Mouse (Mus musculus): ENCODE measurements at regions not wholly inside any gene's neighbourhood (a gene's known extent, or its start where the extent isn't known, plus 50 kb on each side); places are given as distances from the start of the nearest gene placed in this dataset.
"Not testable (repeated sequence)": the region's sequence is repeated elsewhere in the genome, so short reads cannot be mapped to it uniquely, and the experiment has no call there.

DNA sequence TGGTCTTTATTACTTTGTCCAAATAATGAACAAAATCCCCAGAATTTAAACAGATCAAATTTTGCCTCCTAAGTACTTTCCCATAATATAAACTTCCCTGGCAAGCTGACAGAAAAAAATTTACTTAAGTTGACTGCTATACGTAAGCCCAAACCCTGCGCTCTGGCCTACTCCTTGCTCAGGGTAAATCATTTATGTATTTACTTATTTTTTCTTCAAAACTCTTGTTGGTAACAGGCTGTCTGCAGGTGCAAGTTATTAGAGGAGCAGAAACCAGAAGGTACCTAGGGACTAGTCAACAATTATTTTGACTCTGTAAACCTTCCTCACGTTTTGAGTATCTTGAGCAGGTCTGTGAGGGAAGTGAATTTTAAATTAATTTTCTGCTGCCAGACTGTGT is 2615.7 kb downstream of the Poteg start:
- ATAC-seq: no peak
- Histone ChIP-seq H3K27me3 (no peaks in the 10 kb centered on the region), H3K4me3 (replicated peaks) (no peak overlapping the region), H3K9ac (replicated peaks) (no peak overlapping the region), H3K4me1 (replicated peaks) (no peaks in the 10 kb centered on the region), H3K9me3 (no peaks in the 10 kb centered on the region), H3K4me2 (replicated peaks) (no peak overlapping the region), H3K36me3 (no peaks in the 10 kb centered on the region), H3K27ac (no peak overlapping the region)
- WGBS: 86% methylated on average over 3 of the region's 3 CpGs

DNA sequence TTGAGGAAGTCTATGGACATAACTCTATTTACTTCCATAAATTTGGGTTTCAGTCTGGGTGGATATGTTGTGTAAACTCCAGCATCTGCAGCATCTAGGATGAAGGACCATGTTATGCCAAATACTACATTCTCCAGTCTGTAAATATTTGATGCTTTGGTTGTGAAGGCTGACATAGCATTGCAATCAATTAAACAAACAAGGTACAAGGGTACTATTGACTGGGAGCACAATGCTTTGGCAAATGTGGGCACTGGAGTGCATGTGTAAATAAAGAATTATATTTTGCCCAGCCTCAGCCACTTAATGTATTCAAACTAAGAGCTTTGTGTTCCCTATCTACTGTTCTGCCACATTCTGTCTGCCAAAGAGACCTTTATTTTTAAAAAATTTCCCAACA is 2630.3 kb downstream of the Poteg start:
- Histone ChIP-seq H3K9ac (replicated peaks) (no peak overlapping the region), H3K27me3 (no peaks in the 10 kb centered on the region), H3K4me2 (replicated peaks) (no peak overlapping the region), H3K36me3 (no peaks in the 10 kb centered on the region), H3K9me3 (no peaks in the 10 kb centered on the region), H3K27ac (no peak overlapping the region), H3K4me1 (replicated peaks) (no peaks in the 10 kb centered on the region), H3K4me3 (replicated peaks) (no peak overlapping the region)
- ATAC-seq: no peak

DNA sequence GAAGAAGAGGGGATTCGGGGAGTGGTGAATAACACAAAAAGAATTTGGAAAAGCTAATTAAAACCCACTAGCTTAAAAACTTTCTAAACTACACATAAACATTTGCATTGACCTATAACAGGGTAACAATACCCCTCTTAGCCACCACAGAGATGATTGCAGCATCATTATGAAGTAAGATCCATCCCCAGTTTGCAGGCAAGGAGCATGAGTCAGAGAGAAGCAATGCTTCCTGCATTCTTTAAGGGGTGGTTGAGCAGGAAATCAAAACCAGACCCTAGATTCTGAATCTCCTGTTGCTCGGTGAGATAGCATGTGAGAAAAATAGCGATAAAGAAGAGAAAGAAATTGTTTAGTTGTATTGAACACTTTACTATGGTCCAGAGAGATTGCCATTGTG is 2680.3 kb downstream of the Poteg start:
- no peaks in the 10 kb centered on the region for H3K9me3 ChIP-seq
- no peaks in the 10 kb centered on the region for H3K36me3 ChIP-seq
- ATAC-seq: no peak
- no peaks in the 10 kb centered on the region for H3K27me3 ChIP-seq
- WGBS: 86% methylated on average over 3 of the region's 3 CpGs
- no peaks in the 10 kb centered on the region for H3K4me1 ChIP-seq (replicated peaks)
- H3K4me2 ChIP-seq (replicated peaks): no peak overlapping the region
- H3K4me3 ChIP-seq (replicated peaks): no peak overlapping the region
- H3K27ac ChIP-seq: no peak overlapping the region
- no peak overlapping the region for H3K9ac ChIP-seq (replicated peaks)

DNA sequence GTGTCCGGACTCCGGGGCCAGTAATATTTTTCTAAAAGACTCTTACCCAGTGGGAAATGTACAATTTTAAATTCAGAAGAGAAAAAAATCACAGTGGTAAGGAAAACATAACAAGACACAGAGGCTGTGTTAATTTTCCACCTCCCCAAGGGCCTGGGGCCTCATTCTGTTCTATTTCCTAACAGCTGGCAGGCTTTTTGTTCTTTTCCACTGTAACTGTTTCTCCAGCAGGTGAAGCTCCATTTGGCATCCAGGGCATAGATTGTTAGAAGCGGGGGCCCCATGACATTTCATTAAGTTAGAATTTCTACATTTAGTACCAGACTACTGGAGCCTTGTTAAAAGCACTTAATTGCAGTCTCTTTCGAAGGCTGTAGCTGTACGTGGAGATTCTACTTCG is 2687.5 kb downstream of the Poteg start:
- H3K36me3 ChIP-seq: no peaks in the 10 kb centered on the region
- no peaks in the 10 kb centered on the region for H3K27me3 ChIP-seq
- H3K9me3 ChIP-seq: no peaks in the 10 kb centered on the region
- H3K4me2 ChIP-seq (replicated peaks): no peak overlapping the region
- WGBS: 71% methylated on average over 6 of the region's 6 CpGs
- H3K4me1 ChIP-seq (replicated peaks): 0 out of 2 replicates have a peak, but pooled peaks cover 3% of the 10 kb centered on the region
- H3K4me3 ChIP-seq (replicated peaks): no peak overlapping the region
- no peak overlapping the region for H3K9ac ChIP-seq (replicated peaks)
- no peak overlapping the region; the same call in 1 of the 2 replicates for H3K27ac ChIP-seq
- ATAC-seq: no peak

DNA sequence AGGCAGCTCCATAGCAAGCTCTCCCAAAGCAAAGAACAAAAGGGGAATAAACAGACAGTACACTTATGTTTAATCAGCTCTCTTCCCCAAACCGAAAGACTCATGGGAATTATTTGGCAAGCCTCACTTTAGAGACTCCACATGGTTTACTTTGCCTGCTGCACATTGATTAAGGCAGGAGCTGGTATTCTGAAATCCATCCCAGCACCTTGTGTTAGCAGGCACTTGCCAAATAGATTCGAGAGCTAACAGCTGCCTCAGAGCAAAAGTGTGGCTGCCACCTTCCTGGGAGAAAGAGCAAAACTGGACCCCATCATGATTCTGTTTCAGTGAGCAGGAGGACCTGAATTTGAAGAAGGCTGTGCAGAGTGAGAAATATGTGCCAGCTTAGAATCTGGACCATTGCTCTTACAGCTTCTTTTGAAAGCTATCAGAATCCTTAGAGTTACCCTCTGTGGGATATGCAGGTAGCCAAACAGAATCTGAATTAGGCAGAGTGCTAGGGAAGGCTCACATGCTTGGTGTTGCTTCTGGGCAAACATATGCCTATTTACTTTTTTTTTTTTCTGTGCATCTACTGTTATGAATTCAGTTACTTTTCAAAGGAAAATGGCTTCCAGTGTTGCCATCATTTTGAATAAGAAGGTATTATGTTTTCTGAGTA is 2703.8 kb downstream of the Poteg start:
- no peaks in the 10 kb centered on the region for H3K9me3 ChIP-seq

DNA sequence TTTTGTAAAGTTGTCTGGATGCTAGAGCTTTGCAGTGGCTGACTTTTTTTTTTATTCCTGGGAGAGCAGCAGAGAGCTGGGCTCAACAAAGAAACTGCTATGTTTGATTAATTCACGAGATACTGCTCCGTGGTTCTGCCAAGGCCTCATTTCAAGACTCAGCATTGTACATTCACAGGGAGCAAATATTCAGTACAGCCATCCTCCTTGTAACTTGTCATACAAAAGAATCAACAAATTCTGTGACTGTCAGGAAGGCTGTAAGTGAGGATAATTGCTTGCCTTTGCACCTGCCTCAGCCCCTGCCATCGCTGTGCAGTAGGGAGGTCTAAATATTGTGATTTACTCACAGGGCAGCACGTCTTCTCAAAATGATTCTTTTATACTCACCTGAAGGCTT is 2705.5 kb downstream of the Poteg start:
- Histone ChIP-seq H3K27me3 (no peaks in the 10 kb centered on the region), H3K9me3 (no peaks in the 10 kb centered on the region), H3K4me1 (replicated peaks) (no peaks in the 10 kb centered on the region; the same call in 1 of the 2 replicates), H3K9ac (replicated peaks) (no peak overlapping the region), H3K4me3 (replicated peaks) (no peak overlapping the region), H3K27ac (no peak overlapping the region), H3K4me2 (replicated peaks) (no peak overlapping the region), H3K36me3 (no peaks in the 10 kb centered on the region)
- 54% methylated on average over 4 of the region's 4 CpGs for WGBS
- no peak for ATAC-seq

More for the DNA sequence above, 2703.8 kb downstream of the Poteg start:
- Histone ChIP-seq H3K27me3 (no peaks in the 10 kb centered on the region), H3K27ac (no peak overlapping the region), H3K4me2 (replicated peaks) (no peak overlapping the region), H3K36me3 (no peaks in the 10 kb centered on the region), H3K4me1 (replicated peaks) (no peaks in the 10 kb centered on the region; the same call in 1 of the 2 replicates), H3K4me3 (replicated peaks) (no peak overlapping the region), H3K9ac (replicated peaks) (no peak overlapping the region)
- no peak for ATAC-seq
- WGBS: 73% methylated on average over 2 of the region's 2 CpGs

DNA sequence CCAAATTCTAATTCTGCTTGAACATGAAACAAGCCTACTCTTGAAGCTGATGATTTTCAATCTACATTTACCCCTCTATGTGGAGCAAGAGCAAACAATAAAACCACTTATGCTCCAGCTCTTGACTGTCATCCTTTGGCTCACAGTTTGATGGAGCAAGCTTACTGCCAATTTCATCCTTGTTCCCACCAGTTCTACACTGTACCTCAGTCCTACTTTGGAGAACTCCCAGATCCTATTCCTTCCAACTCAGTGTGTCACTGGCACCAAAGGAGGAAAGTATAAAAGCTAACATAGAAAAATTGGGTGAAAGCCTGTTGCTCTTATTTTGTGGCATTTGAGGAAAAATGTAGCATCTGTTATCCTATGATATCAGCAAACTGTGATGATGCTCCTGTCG is 2724.4 kb downstream of the Poteg start:
- Histone ChIP-seq H3K27ac (no peak overlapping the region), H3K9me3 (no peaks in the 10 kb centered on the region), H3K36me3 (no peaks in the 10 kb centered on the region), H3K9ac (replicated peaks) (no peak overlapping the region), H3K4me1 (replicated peaks) (no peaks in the 10 kb centered on the region), H3K4me3 (replicated peaks) (no peak overlapping the region), H3K27me3 (no peaks in the 10 kb centered on the region), H3K4me2 (replicated peaks) (no peak overlapping the region)
- no peak for ATAC-seq
- WGBS: 81% methylated on average over 1 of the region's 1 CpGs

DNA sequence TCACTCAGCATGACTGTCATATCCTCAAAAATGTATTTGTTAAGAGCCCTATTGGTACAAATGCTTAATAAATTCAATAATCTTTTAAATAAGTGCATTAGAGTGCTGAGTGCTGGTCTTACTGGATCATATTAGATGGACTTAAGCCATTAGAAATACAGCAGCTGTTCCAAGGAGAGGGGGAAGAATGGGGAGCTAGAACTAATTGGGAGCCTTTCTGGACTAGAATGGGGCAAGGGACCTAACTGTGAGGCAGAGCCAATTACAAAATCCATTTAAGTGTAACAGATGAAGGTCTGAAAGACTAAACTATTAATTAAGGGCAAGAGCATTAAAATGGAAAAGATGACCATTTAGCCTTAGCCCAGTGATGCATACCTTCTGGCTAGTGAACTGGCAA is 2755.3 kb downstream of the Poteg start:
- ATAC-seq; H3K9me3 ChIP-seq; H3K4me1 ChIP-seq (replicated peaks); H3K9ac ChIP-seq (replicated peaks); H3K27ac ChIP-seq; H3K27me3 ChIP-seq; H3K36me3 ChIP-seq; H3K4me2 ChIP-seq (replicated peaks); H3K4me3 ChIP-seq (replicated peaks): not testable (repeated sequence)

DNA sequence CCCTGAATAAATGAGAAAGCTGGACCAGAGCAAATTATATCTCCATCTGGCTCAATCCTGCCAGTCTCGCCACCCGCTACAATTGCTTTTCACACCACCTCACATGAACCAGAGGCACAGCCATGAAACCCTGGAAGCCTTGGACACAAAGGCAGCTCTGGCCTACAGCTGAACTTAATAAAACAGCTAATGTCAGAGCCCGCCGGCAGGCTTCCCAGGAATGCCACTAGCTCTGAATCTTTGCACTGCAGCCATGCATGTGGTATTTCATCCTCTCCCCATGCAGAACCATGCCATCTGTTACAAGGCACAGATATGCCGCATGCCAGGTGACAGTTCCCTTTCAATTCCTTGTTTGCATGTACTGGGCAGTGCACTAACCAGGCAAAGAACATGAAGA is 2779.9 kb downstream of the Poteg start:
- Histone ChIP-seq H3K9ac (replicated peaks) (no peak overlapping the region), H3K4me2 (replicated peaks) (no peak overlapping the region), H3K4me1 (replicated peaks) (no peaks in the 10 kb centered on the region), H3K27ac (no peak overlapping the region), H3K36me3 (no peaks in the 10 kb centered on the region), H3K27me3 (no peaks in the 10 kb centered on the region), H3K4me3 (replicated peaks) (no peak overlapping the region), H3K9me3 (no peaks in the 10 kb centered on the region)
- WGBS: 83% methylated on average over 5 of the region's 5 CpGs
- no peak for ATAC-seq

DNA sequence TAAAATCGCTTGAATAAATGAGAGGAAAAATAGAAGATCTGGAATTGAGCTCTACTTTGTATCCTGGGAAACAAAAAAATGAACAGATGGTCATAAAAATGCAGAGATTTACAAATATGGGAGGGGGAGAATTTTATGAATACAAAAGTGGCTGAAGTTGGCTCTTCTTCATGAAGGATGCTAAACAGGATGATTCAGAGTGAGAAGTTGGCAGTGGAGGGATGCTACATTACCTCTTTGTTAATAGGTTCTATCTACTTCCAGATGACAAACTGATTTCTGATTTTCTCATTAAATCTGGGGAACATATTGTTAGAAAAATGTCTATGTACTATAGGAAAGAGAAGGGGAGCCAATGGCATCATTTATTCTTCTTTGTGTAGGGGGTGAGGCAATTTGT is 2785.8 kb downstream of the Poteg start:
- 80% methylated on average over 1 of the region's 1 CpGs for WGBS
- Histone ChIP-seq H3K36me3 (no peaks in the 10 kb centered on the region), H3K4me3 (replicated peaks) (no peak overlapping the region), H3K9ac (replicated peaks) (no peak overlapping the region), H3K27ac (no peak overlapping the region), H3K4me1 (replicated peaks) (no peaks in the 10 kb centered on the region), H3K9me3 (no peaks in the 10 kb centered on the region), H3K4me2 (replicated peaks) (no peak overlapping the region), H3K27me3 (no peaks in the 10 kb centered on the region)
- ATAC-seq: no peak

DNA sequence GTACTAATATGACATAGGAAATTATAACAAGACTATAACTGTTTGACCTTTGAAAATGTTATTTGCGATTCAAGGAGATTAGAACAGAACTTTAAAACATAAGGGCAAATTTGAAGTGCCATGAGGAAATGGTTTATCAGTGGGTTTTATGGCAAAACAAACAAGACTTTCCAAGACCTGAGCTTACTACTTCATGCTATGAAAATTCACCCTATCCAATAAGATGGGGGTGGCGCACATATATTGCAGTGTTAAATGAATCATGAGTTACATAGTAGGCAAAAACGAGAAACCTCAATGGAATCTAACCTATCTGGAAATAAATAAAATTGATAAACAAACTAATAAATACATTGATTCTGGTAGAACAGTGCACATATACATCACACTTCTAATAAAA is 2804.3 kb downstream of the Poteg start:
- Histone ChIP-seq H3K9me3 (no peaks in the 10 kb centered on the region), H3K27ac (no peak overlapping the region), H3K4me1 (replicated peaks) (no peaks in the 10 kb centered on the region), H3K4me2 (replicated peaks) (no peak overlapping the region), H3K4me3 (replicated peaks) (no peak overlapping the region), H3K9ac (replicated peaks) (no peak overlapping the region), H3K27me3 (no peaks in the 10 kb centered on the region), H3K36me3 (no peaks in the 10 kb centered on the region)
- WGBS: 91% methylated on average over 3 of the region's 3 CpGs
- no peak for ATAC-seq

DNA sequence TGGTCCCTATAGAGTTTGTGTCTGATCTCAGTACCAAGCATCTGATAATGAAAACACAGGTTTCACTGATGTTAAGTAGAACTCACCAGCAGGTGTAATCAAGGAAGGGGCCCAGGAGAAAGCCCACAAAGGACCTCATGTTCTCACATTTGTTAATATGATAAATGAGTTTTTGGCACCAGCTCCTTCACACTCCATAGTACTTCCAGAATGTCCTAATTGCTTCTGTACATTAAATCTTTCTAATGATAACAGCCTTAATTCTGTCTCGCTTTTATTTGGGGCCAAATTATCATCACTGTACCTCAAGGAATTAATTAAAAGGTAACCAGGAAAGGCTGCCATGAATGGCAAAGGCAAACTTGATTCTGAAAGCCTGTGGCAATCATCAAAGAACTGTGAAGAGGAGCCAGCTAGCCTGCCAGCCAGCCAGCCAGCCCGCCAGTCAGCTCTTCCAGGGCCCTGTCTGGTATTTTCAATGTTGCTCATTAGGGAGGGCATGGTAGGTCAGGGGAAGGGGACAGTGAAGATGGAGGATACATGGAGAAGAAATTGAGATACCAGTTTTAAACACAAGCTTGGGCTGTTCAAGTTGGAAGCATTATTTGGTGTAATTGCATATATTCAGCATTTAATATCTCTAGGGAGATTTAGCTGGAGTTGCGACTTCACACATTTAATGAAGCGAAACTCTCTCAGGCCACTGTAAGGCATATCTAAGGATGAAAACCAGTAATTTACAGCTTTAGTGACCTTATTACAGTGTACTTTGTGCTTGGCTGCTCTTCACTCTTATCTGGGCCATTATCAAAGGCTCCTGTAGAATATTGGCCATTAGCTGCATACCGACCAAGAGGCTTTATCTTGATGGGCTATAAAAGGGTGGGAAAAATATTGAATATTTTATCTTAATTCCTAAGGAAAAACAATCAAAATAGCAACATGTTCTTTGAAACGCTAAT is 2822.8 kb downstream of the Poteg start:
- Histone ChIP-seq H3K27me3 (no peaks in the 10 kb centered on the region), H3K9me3 (no peaks in the 10 kb centered on the region), H3K4me3 (replicated peaks) (no peak overlapping the region), H3K9ac (replicated peaks) (no peak overlapping the region), H3K36me3 (no peaks in the 10 kb centered on the region), H3K4me1 (replicated peaks) (no peaks in the 10 kb centered on the region), H3K27ac (no peak overlapping the region), H3K4me2 (replicated peaks) (no peak overlapping the region)
- ATAC-seq: no peak
- 77% methylated on average over 6 of the region's 6 CpGs for WGBS

Data from midbrain, embryonic 13.5 days (tissue).